Mouse (Mus musculus) embryo, embryonic 10.5 days (tissue): ENCODE results near the gene Irak2.

ENCODE experiments used
- DNase-seq: peaks from one replicate; pipeline ENCODE4 v3.0.0-alpha.2; 2015; ENCODE audit warnings: low spot score

Irak2 gene

GRCm38 (mm10) chr6:113639201-113639600 lies 934 bp downstream of the Irak2 start:
- no peak for DNase-seq

- no peak for DNase-seq
These were observed 4.3 kb downstream of the Irak2 start for GRCm38 (mm10) chr6:113642605-113643004.

- no peak for DNase-seq
These were observed 4.8 kb downstream of the Irak2 start for GRCm38 (mm10) chr6:113643021-113643420.

- DNase-seq = no peak
These were observed 5.7 kb downstream of the Irak2 start for GRCm38 (mm10) chr6:113643967-113644366.

- peak; percentile 8 for DNase-seq
These were observed 6.5 kb downstream of the Irak2 start for GRCm38 (mm10) chr6:113644808-113645207.

GRCm38 (mm10) chr6:113649346-113650196 lies 11.3 kb downstream of the Irak2 start:
- DNase-seq = no peak

GRCm38 (mm10) chr6:113650197-113650640 lies 12.0 kb downstream of the Irak2 start:
- DNase-seq = no peak

- no peak for DNase-seq
These were observed 13.4 kb downstream of the Irak2 start for GRCm38 (mm10) chr6:113651626-113652025.

GRCm38 (mm10) chr6:113653551-113653950 lies 15.3 kb downstream of the Irak2 start:
- DNase-seq = no peak

- no peak for DNase-seq
These were observed 15.8 kb downstream of the Irak2 start for GRCm38 (mm10) chr6:113654102-113654501.

GRCm38 (mm10) chr6:113654753-113655397 lies 16.6 kb downstream of the Irak2 start:
- no peak for DNase-seq

- no peak for DNase-seq
These were observed 17.2 kb downstream of the Irak2 start for GRCm38 (mm10) chr6:113655475-113655874.

GRCm38 (mm10) chr6:113656847-113657246 lies 18.6 kb downstream of the Irak2 start:
- DNase-seq = no peak

- DNase-seq = no peak
These were observed 20.0 kb downstream of the Irak2 start for GRCm38 (mm10) chr6:113658226-113658625.

- DNase-seq = no peak
These were observed 21.6 kb downstream of the Irak2 start for GRCm38 (mm10) chr6:113659648-113660491.

GRCm38 (mm10) chr6:113660492-113661352 lies 22.5 kb downstream of the Irak2 start:
- DNase-seq = peak; percentile 11

GRCm38 (mm10) chr6:113661353-113662241 lies 23.3 kb downstream of the Irak2 start:
- DNase-seq = peak; percentile 14

- no peak for DNase-seq
These were observed 24.9 kb downstream of the Irak2 start for GRCm38 (mm10) chr6:113662964-113663700.

GRCm38 (mm10) chr6:113664305-113664704 lies 26.0 kb downstream of the Irak2 start:
- no peak for DNase-seq
